Mouse (Mus musculus) CH12F3 (cell line): ENCODE data around the gene Tef.

ENCODE experiments used
- in situ Hi-C: fragments of 300-500 bp; cut with MboI; formaldehyde crosslinking; loops from 2 replicates; pipeline ENCODE4 v1.14.3; 2020; ENCODE audit warnings: low sequenced_read_pairs

Gene Tef

DNA sequence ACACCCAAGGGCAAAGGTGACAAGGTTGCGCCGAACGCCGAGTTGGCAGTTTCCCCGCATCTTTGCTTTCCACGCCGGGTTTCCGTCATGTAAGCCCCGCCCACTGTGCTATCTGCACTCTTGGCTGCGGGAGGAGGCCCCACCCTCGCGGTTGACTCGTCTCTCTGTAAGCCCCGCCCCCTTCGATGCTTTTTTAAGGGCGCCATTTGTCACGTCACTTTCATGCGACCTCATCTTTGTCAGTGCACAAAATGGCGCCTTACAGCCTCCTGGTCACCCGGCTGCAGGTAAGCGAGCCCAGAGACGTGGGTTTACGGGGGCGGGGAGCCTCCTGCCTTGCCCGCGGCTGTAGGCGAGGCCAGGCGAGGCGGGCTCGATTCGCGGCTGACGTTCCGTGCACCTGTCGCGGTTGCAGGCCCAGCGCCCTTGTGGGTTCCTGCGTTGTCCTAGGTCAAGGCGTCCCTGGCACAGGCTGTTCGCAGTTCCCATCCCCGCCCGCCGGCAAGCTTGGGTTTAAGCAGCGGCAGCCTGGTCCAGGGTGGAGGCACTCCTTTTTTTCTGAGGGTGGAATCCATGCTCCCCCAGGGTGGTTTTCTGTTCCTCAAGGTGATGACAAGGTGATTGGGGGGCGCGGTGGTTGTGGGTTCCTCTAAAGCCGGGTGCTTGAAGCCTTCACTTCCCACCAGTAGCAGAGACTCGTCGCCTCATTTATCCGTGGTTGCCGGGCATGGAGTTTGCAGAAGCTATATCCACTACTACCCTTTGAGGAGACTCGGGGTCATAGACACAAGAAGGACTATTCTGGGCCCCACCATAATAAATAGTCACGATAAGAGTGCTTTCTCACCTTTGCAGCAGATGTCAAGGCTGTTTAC is 70.3 kb downstream of the Tef start, which contains the start of gene Aco2:
Gene Aco2 (plus strand): TSS at position 48 of the 875 bp plus-strand sequence.
- in situ Hi-C loops: no loop called here
